Mouse (Mus musculus) lung, embryonic 14.5 days (tissue): ENCODE measurements around the gene Ccdc40. TPM values are rescaled to one million over a fixed set of nuclear protein-coding genes. Genes with fewer than 3 reads are reported as not detected.

Experiments used
- ATAC-seq: fragments of 200-750 bp; cut with Nextera tagmentation; 2 replicates; pipeline ENCODE4 v1.8.0; 2017; ENCODE audit warnings: mild to moderate bottlenecking, moderate TSS enrichment, moderate library complexity; ENCODE audit not compliant: insufficient read depth
- DNase-seq: peaks from one replicate; pipeline ENCODE4 v3.0.0-alpha.2; 2015
- H3K27ac ChIP-seq: fragments of 300-500 bp; sonication (generic); 2 replicates; pipeline ENCODE4 v1.5.1; 2014; ENCODE audit warnings: low read depth, mild to moderate bottlenecking, moderate library complexity
- H3K27me3 ChIP-seq: fragments of 300-500 bp; sonication (generic); 2 replicates; pipeline ENCODE4 v1.6.1; 2014; ENCODE audit warnings: low read length, control low read depth; ENCODE audit not compliant: insufficient read depth
- H3K36me3 ChIP-seq: fragments of 300-500 bp; sonication (generic); 2 replicates; pipeline ENCODE4 v1.6.1; 2014; ENCODE audit warnings: control low read depth; ENCODE audit not compliant: insufficient read depth
- H3K4me1 ChIP-seq: fragments of 300-500 bp; sonication (generic); 2 replicates; pipeline ENCODE4 v1.6.1; 2014; ENCODE audit warnings: antibody characterized with exemption, control low read depth; ENCODE audit not compliant: insufficient read depth
- H3K4me2 ChIP-seq: fragments of 300-500 bp; sonication (generic); 2 replicates; pipeline ENCODE4 v1.6.1; 2014; ENCODE audit warnings: mild to moderate bottlenecking
- H3K4me3 ChIP-seq: fragments of 300-500 bp; sonication (generic); 2 replicates; pipeline ENCODE4 v1.5.1; 2014; ENCODE audit warnings: low read depth, low read length
- H3K9ac ChIP-seq: fragments of 300-500 bp; sonication (generic); 2 replicates; pipeline ENCODE4 v1.6.1; 2014
- H3K9me3 ChIP-seq: fragments of 300-500 bp; sonication (generic); 2 replicates; pipeline ENCODE4 v1.6.1; 2016; ENCODE audit warnings: low read depth, low read length, control low read depth
- CTCF ChIP-seq: IDR thresholded peaks from 2 replicates; pipeline ENCODE4 v1.5.1; 2016; ENCODE audit warnings: antibody characterized with exemption, low read depth
- WGBS: fragments of 180-500 bp; shearing (Covaris S2); extraction: QIAGEN DNeasy Blood & Tissue Kit; methylation state at CpG from one replicate; pipeline ENCODE4 v1.1.7; 2014; 5-methylcytosine and 5-hydroxymethylcytosine counted together
- polyA plus RNA-seq: library from polyadenylated mRNA; unstranded; fragments of >200 nt; fragmentation: Nextera tagmentation; extraction: Ambion mirVana; gene quantifications from 2 replicates; pipeline ENCODE4 v1.2.1, GENCODE M21; 2014

Ccdc40 gene
- polyA plus RNA-seq, 1 experiment from 2014 or later: 1.7 TPM

DNA sequence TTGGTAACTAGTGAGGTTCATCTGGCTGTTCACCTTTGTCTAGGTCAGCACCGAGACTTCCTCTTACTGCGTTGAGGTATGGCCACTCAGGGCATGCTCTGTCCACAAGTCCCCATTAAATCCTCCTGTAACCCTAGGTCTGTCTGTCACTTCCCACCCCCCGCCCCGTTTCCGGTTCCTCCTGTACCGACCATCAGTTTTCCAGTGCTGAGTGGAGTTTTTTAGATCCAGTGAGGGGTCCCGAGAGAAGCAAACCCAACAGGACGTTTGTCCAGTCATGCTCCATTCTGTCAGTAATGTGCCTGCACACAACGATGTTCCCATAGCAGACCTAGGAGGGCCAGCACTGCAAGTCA lies 29.8 kb downstream of the Ccdc40 start:
- H3K9ac ChIP-seq: peak overlapping the region; percentile 17

DNA sequence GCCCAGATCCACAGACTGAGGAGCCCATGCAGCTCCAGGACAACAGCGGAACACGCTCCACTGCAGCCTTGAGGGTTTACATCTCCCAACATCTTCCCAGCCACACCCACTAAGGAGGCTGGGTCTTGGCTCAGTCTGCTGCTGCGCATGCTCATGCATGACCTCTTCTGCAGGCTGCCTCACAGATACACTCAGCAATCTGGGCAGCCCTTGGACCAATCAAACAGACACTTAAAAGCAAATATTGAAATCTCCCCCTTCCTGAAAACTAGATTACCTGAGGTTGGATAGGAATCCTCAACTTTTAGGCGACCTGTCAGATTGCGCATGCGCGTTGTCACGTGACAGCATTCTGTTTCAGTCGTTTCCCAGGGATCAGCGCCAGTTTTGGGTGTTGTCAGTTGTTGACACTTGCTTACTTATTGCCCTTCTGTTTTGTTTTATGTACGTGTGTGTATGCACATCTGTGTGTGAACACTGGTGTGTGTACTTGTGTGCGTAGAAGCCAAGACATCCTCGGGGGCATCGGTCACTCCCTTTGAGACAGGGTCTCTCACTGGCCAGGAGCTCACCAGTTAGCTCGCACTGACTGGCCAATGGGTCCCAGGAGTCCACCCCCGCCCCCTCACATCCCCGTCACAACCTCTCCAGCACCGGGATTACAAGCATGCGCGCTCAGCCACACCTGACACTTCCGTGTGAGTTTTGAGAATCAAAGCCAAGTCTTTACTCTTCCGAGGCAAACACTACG lies 30.4 kb downstream of the Ccdc40 start:
- peak; percentile 79 for ATAC-seq
- H3K27me3 ChIP-seq: no peaks in the 10 kb centered on the region
- WGBS: 52% methylated on average over 23 of the region's 23 CpGs
- H3K27ac ChIP-seq: 0 out of 2 replicates have a peak overlapping the region, but pooled peaks have one; percentile 12
- peak overlapping the region; percentile 17 for H3K9ac ChIP-seq
- no peaks in the 10 kb centered on the region for H3K9me3 ChIP-seq
- TF ChIP-seq CTCF: no peak
- H3K4me3 ChIP-seq: peak overlapping the region; percentile 22
- DNase-seq: peak; percentile 83
- no peaks in the 10 kb centered on the region for H3K36me3 ChIP-seq
- H3K4me2 ChIP-seq: peak overlapping the region; percentile 54
- no peaks in the 10 kb centered on the region for H3K4me1 ChIP-seq

More for the DNA sequence above, 29.8 kb downstream of the Ccdc40 start:
- Histone ChIP-seq H3K4me1 (no peaks in the 10 kb centered on the region), H3K9me3 (no peaks in the 10 kb centered on the region), H3K4me2 (peak overlapping the region; percentile 54), H3K4me3 (peak overlapping the region; percentile 22; the same call in 1 of the 2 replicates), H3K27ac (no peak overlapping the region), H3K27me3 (no peaks in the 10 kb centered on the region), H3K36me3 (no peaks in the 10 kb centered on the region)
- ATAC-seq (peak; percentile 12; the same call in 1 of the 2 replicates), DNase-seq (no peak)
- 53% methylated on average over 9 of the region's 9 CpGs for WGBS
- TF ChIP-seq CTCF: no peak

DNA sequence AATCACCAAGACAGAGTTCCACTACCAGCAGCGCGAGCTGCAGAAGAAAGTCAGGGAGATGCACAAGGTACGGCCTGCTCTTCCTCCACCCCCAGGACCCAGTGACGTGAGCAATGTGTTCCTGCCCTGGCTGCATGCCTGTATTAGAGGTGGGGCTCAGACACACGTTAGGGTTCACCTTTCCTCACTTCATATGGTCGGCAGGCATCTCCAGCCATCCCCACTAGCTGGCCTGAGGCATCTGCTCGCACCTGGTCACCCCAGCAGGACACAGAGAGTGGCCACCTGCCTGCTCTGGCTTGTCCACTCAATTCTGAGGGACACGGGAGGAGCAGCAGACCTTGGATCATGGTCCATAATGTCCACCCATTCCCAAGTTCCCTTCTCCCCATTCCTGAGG lies 31.6 kb downstream of the Ccdc40 start:
- H3K4me2 ChIP-seq: no peak overlapping the region
- TF ChIP-seq CTCF: no peak
- H3K27ac ChIP-seq: no peak overlapping the region
- H3K9ac ChIP-seq: no peak overlapping the region
- no peaks in the 10 kb centered on the region for H3K9me3 ChIP-seq
- ATAC-seq: no peak
- no peak overlapping the region for H3K4me3 ChIP-seq
- no peaks in the 10 kb centered on the region for H3K27me3 ChIP-seq
- no peak for DNase-seq
- H3K4me1 ChIP-seq: no peaks in the 10 kb centered on the region
- WGBS: 87% methylated on average over 8 of the region's 8 CpGs
- no peaks in the 10 kb centered on the region for H3K36me3 ChIP-seq

DNA sequence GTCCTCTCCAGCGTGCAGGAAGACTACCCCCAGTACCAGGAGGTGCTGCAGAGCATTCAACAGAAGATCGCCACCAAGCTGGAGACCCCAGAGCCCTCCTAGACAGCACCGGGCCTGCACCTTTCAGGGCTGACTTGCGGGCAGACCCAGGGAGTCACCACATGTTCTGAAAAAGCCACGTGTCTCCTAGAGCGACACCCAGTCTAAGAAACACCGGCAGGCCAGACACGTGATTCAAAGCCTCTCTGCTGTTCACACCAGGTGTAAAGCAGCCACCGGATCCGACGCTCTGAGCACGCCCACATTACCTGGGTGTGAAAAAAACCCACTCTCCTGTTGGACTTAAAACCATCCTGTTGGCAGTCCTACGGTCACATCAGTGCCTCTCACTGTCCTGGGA lies 36.0 kb downstream of the Ccdc40 start:
- H3K9me3 ChIP-seq: no peaks in the 10 kb centered on the region
- no peak overlapping the region for H3K4me2 ChIP-seq
- H3K27ac ChIP-seq: no peak overlapping the region
- no peak overlapping the region for H3K4me3 ChIP-seq
- DNase-seq: no peak
- no peaks in the 10 kb centered on the region for H3K36me3 ChIP-seq
- no peak for ATAC-seq
- H3K4me1 ChIP-seq: peaks cover 9% of the 10 kb centered on the region
- no peak overlapping the region for H3K9ac ChIP-seq
- TF ChIP-seq CTCF: no peak
- 88% methylated on average over 13 of the region's 13 CpGs for WGBS
- H3K27me3 ChIP-seq: no peaks in the 10 kb centered on the region

DNA sequence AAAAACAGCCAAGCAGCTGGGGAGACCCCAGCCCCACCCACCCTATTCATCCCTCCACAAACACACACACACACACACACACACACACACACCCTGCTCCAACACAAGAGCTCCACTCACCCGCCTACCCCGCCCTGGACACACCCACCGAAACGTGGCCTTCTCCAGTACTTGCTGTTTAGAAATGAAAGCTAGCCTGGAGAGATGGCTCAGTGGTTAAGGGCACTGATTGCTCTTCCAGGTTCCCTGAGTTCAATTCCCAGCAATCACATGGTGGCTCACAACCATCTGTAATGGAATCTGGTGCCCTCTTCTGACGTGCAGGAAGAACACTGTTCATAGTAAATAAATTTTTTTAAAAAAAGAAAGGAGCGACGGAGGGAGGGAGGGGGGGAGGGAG lies 37.4 kb downstream of the Ccdc40 start:
- 77% methylated on average over 7 of the region's 7 CpGs for WGBS

DNA sequence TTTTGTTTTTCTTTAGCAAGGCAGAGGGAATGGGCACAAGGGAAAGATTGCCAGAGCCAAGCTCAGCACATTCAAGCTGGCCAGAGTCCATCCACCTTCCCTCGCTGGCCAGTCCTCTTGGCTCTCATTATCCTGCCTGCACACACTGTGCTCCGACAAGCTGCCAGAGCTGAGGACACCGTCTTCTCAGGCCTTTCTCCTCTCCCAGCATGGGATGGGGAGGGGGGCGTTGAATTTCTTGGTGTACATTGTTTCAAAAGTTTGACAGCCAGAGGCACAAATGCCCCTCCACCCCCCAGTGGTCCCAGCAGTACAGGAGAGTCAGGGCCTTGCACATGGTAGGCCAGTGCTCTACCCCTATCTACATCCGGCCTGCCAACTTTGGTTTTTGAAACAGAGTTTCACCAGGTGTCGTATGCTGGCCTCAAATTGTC lies 38.9 kb downstream of the Ccdc40 start:
- Histone ChIP-seq H3K4me2 (peak overlapping the region; percentile 96), H3K4me3 (peak overlapping the region; percentile 72), H3K9ac (no peak overlapping the region; the same call in 1 of the 2 replicates), H3K9me3 (no peaks in the 10 kb centered on the region), H3K4me1 (peaks cover 9% of the 10 kb centered on the region), H3K27me3 (no peaks in the 10 kb centered on the region), H3K27ac (no peak overlapping the region), H3K36me3 (peaks cover 10% of the 10 kb centered on the region; the same call in 1 of the 2 replicates)
- WGBS: 39% methylated on average over 6 of the region's 6 CpGs
- DNase-seq (peak; percentile 31), ATAC-seq (peak; percentile 32)
- TF ChIP-seq CTCF: no peak

More for the DNA sequence above, 37.4 kb downstream of the Ccdc40 start:
- ATAC-seq (no peak), DNase-seq (no peak)
- Histone ChIP-seq H3K4me2 (no peak overlapping the region), H3K9me3 (no peaks in the 10 kb centered on the region), H3K27me3 (no peaks in the 10 kb centered on the region), H3K27ac (no peak overlapping the region), H3K9ac (no peak overlapping the region), H3K4me1 (peaks cover 9% of the 10 kb centered on the region), H3K36me3 (peaks cover 6% of the 10 kb centered on the region; the same call in 1 of the 2 replicates), H3K4me3 (no peak overlapping the region)
- no peak for TF ChIP-seq CTCF

DNA sequence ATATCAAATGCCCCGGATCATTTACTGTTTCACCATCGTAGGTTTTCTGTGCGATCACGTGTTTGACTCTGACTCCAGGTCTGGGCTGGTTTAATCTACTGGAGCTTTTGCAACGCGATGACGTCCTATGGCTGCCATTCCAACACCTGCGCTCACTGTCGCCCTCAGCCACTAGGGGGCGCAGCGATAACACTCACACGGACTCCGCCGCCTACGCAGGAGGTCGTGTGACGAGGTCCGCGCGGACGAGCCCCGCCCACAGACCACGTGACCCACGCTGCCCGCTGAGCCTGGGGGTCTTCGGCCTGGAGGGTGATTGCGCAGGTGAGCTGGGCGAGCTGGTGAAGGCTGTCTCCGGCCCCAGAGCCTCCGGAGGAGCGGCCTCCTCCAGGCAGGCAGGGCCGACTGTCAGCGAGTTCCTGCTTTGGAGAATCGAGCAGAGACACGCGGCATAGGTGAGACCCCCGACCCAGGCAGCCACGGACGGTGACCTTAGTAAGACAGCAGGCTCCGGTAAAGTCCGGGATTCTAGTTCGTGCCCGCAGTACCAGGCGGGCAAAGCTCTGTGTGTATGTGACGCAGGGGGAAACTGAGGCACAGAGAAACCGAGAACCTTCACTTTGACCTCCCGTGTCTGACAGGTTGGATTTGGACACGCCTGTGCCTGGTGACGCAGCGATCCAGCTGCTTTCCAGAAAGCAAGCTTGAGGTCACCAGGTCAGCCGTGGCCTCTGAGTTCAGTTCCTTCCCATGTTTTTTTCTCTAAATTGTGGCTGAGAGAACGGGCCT lies 39.6 kb downstream of the Ccdc40 start, which contains the start of gene Gaa:
Gaa (plus strand) TSS at position 120 of the 789 bp plus-strand sequence.
- Histone ChIP-seq H3K9me3 (no peaks in the 10 kb centered on the region), H3K4me1 (peaks cover 9% of the 10 kb centered on the region), H3K36me3 (peaks cover 13% of the 10 kb centered on the region; the same call in 1 of the 2 replicates), H3K27me3 (no peaks in the 10 kb centered on the region), H3K9ac (peak within 1 kb of the TSS; percentile 78), H3K27ac (no peak within 1 kb of the TSS), H3K4me3 (peak within 1 kb of the TSS; percentile 72), H3K4me2 (peak within 1 kb of the TSS; percentile 96)
- ATAC-seq (peak; percentile 83), DNase-seq (peak; percentile 98)
- WGBS: 3% methylated on average over 52 of the region's 52 CpGs
- peak; percentile 100 for TF ChIP-seq CTCF
